In the genomic region with DNA sequence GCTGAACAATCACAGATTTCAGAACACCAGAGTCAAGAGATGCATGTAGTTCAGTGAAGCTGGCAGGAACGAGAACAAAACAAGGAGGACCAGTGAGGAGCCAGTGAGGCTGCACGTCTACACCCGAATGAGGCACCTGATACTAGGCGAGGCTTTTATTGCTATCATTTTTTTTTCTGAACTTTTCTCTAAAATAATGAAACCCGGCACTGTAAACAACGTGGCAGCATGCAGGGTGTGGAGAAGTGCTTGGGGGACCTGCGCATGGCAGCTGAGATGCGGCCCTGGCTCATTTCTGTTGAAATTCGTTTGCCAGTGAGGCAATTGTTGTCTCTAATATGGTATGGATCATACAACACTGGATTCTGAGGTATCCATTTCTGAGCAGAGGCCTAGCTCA, we compare ENCODE assay signal across 12 mouse cellular contexts.
DNase-seq lines count a peak whose midpoint lies in the region; ATAC-seq lines count a peak whose summit lies in the region.
"Had no signal": no experiment of that assay in that cellular context is flagged by ENCODE, and none has a peak within 500 bp of the region (broad histone marks: within the 10 kb centered on the region; RNA-seq: fewer than 3 reads in every experiment).

No protein-coding gene starts in this region.

- ATAC-seq in kidney, embryonic 15.5 days (replicated peaks; ENCODE audit: low FRiP score): no peak
- ATAC-seq in hindbrain, embryonic 16.5 days: no peak
- 0 out of 2 replicates have a peak, but pooled peaks have one; percentile 7 for ATAC-seq in neural tube, embryonic 13.5 days (ENCODE audit: low read depth)
- no peak for ATAC-seq in granulocyte monocyte progenitor cell, adult 5-6 weeks (replicated peaks; ENCODE audit: poor library complexity, severe bottlenecking)
- ATAC-seq: Patski had no signal

- peaks cover 67% of the 10 kb centered on the region for H3K4me1 ChIP-seq in kidney, embryonic 15.5 days
- H3K4me1 ChIP-seq in hindbrain, embryonic 16.5 days (ENCODE audit: control insufficient read depth, insufficient read depth, low read depth, low read length): peaks cover 17% of the 10 kb centered on the region
- peaks cover 71% of the 10 kb centered on the region for H3K4me1 ChIP-seq in neural tube, embryonic 13.5 days (replicated peaks)

- 20% methylated on average over 9 of the region's 9 CpGs for WGBS in kidney, embryonic 15.5 days
- 37% methylated on average over 9 of the region's 9 CpGs for WGBS in hindbrain, embryonic 16.5 days
- 13% methylated on average over 9 of the region's 9 CpGs for WGBS in neural tube, embryonic 13.5 days

- H3K4me2 ChIP-seq in kidney, embryonic 15.5 days: peak overlapping the region; percentile 33; the same call in 1 of the 2 replicates
- no peak overlapping the region for H3K4me2 ChIP-seq in hindbrain, embryonic 16.5 days (ENCODE audit: low read length)
- H3K4me2 ChIP-seq in neural tube, embryonic 13.5 days: no peak overlapping the region
- H3K4me2 ChIP-seq: liver, embryonic 15.5 days had no signal

- DNase-seq in kidney, adult 18-20 months: no peak
- DNase-seq in fibroblast of lung, adult 2 months (ENCODE audit: low read depth): peak; percentile 2
- no peak for DNase-seq in left cerebral cortex, postnatal 4 days
- no peak for DNase-seq in urinary bladder, postnatal 36 days (ENCODE audit: low spot score in 2 of 2)
- DNase-seq: adrenal gland, adult 8-10 months; right cerebral cortex, postnatal 25 days had no signal

- H3K4me3 ChIP-seq in kidney, embryonic 15.5 days (replicated peaks): no peak overlapping the region
- no peak overlapping the region for H3K4me3 ChIP-seq in hindbrain, embryonic 16.5 days (ENCODE audit: low read length)
- no peak overlapping the region for H3K4me3 ChIP-seq in neural tube, embryonic 13.5 days
- H3K4me3 ChIP-seq: liver, embryonic 15.5 days had no signal

- no peaks in the 10 kb centered on the region for H3K36me3 ChIP-seq in kidney, embryonic 15.5 days
- no peaks in the 10 kb centered on the region for H3K36me3 ChIP-seq in hindbrain, embryonic 16.5 days (ENCODE audit: control insufficient read depth, insufficient read depth, low read length)
- no peaks in the 10 kb centered on the region for H3K36me3 ChIP-seq in neural tube, embryonic 13.5 days
- H3K36me3 ChIP-seq: liver, embryonic 15.5 days had no signal

- intact Hi-C loops in left cerebral cortex, postnatal 4 days (cut with DNase I): no loop called here

- H3K9me3 ChIP-seq in kidney, embryonic 15.5 days (replicated peaks): no peaks in the 10 kb centered on the region
- no peaks in the 10 kb centered on the region for H3K9me3 ChIP-seq in hindbrain, embryonic 16.5 days (ENCODE audit: control insufficient read depth, low read length)
- H3K9me3 ChIP-seq in neural tube, embryonic 13.5 days: no peaks in the 10 kb centered on the region
- H3K9me3 ChIP-seq: liver, embryonic 15.5 days had no signal

- 0 out of 2 replicates have a peak, but pooled peaks cover 1% of the 10 kb centered on the region for H3K27me3 ChIP-seq in kidney, embryonic 15.5 days
- no peaks in the 10 kb centered on the region for H3K27me3 ChIP-seq in hindbrain, embryonic 16.5 days (replicated peaks; ENCODE audit: control insufficient read depth, insufficient read depth, low read length)
- H3K27me3 ChIP-seq in neural tube, embryonic 13.5 days: no peaks in the 10 kb centered on the region
- H3K27me3 ChIP-seq: liver, embryonic 15.5 days had no signal

- no peak overlapping the region for H3K9ac ChIP-seq in kidney, embryonic 15.5 days
- H3K9ac ChIP-seq in hindbrain, embryonic 16.5 days (ENCODE audit: low read depth, low read length): no peak overlapping the region
- peak overlapping the region; percentile 38; the same call in 1 of the 2 replicates for H3K9ac ChIP-seq in neural tube, embryonic 13.5 days
- H3K9ac ChIP-seq: liver, embryonic 15.5 days had no signal

- peak overlapping the region; percentile 94 for H3K27ac ChIP-seq in kidney, embryonic 15.5 days
- H3K27ac ChIP-seq in hindbrain, embryonic 16.5 days (ENCODE audit: low read depth, low read length): peak overlapping the region; percentile 81
- peak overlapping the region; percentile 86 for H3K27ac ChIP-seq in neural tube, embryonic 13.5 days (replicated peaks)
- H3K27ac ChIP-seq: liver, embryonic 15.5 days had no signal
